Mouse (Mus musculus) gastrocnemius, adult 8-10 months (tissue): ENCODE measurements around the gene Abl1. TPM values are rescaled to one million over a fixed set of nuclear protein-coding genes. Genes with fewer than 3 reads are reported as not detected.

Experiments used
- DNase-seq, 2 experiments: peaks; one replicate each; pipeline ENCODE4 v3.0.0; 2022; ENCODE audit warnings: low spot score in 2 of 2
- total RNA-seq, 4 experiments: library from RNA; stranded (reverse); gene quantifications; 2 replicates each; pipeline ENCODE4 v1.2.4; 2022

Abl1 gene
- total RNA-seq, 4 experiments from 2014 or later: 24.3 to 33.7 (median 26.4) TPM

GRCm38 (mm10) chr2:31822524-31823371 lies 134.6 kb downstream of the Abl1 start:
- DNase-seq: no peak

DNA sequence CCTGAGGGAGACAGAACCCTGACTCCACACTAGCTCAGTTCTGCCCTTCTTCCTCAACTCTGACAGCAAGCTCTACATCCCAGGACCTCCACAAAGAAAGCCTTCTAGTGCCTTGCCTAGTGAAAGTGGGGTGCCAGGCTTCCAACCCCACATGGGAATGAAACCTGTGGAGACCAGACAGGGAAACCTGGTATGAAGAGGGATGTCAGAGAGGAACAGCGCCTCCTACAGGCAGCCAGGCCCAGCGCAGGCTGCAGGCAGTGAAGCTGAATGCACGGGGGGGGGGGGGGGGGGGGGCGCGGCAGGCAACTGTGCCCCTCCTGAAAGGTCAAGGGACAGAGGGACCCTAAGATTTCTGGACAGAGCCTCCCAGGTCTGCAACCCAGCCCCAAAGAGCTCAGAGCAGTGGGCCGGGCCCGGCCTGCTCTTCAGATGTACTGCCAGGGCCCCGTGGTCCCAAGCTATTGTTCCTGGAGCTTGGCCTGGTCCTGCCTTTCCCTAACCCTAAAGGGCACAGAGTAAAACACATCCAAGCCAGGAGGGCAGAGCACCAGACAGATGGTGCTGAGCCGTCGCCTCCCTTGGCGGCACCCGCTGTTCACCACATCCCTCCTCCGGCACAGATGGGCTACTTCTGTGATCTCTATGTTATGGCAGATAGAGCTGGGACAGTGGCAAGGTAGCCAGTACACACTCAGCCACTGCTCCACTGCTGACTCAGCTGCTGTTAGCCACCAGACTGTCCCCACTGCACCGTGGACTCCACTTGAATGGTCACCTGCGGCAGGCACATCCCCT lies 136.0 kb downstream of the Abl1 start:
- DNase-seq: no peak

GRCm38 (mm10) chr2:31825469-31825911 lies 137.3 kb downstream of the Abl1 start:
- DNase-seq: no peak

GRCm38 (mm10) chr2:31826094-31827085 lies 138.2 kb downstream of the Abl1 start:
- no peak for DNase-seq

DNA sequence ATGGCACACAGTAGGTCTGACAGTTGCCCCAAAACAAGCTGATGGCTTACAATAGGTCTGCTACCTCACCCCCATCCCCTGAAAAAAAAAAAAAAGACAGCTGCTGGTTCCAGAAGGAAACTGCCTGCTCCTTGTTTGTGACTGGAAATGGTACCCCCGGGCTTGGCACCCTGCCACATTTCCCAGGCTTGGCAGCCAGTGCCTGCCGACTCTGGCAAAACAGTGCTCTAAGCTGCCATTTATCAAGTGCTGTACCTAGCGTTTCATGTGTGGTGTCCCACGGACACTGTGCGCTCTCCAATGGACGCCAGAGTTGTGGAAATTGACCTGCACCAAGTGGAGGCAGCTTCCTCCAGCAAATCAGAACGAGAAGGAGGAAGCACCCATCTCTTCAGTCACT lies 139.7 kb downstream of the Abl1 start:
- no peak for DNase-seq

DNA sequence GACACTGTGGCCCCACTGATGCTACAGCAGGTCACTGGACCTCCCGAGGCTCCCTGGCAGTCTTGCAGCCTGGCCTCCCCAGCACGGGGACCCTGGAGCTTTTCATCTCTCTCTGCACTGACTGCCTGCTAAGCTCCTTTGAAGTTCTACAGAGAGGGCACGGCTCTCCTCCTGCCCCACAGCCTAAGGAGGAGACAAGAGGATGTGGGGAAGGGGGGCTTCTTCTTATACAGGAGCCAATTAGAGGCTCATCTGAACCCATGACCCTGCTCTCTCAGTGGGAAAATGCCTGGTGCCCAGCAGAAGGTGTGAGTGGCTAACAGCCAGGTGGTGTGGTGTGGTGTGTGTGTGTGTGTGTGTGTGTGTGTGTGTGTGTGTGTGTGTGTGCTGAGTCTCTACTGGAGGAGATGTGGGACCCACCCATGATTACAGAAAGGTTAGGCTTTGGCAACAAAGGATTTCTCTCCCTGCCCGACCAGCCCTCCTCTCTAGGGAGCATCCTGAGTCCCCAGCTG lies 140.2 kb downstream of the Abl1 start:
- no peak for DNase-seq

GRCm38 (mm10) chr2:31836091-31836490 lies 147.9 kb downstream of the Abl1 start:
- DNase-seq: no peak

DNA sequence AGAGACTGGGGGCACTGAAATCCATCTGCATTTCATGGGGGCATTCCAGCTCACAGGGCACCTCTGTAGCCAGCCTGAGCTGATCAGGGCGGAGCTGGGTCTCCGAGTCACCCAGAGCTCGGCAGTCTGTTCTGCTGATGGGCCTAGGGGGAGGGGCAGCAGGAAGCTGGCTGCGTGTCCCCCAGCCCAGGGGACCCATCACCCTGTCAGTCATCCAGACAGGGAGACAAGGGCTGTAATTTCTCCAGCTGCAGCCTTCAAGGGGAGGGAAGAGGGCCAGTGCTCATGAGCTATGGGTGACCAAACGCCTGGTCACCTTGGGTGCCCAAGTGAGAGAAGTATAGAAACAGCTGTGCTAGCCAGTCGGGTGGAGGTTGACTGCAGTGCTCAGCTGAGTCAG lies 148.8 kb downstream of the Abl1 start:
- DNase-seq: no peak

GRCm38 (mm10) chr2:31838868-31839267 lies 150.7 kb downstream of the Abl1 start:
- no peak for DNase-seq

DNA sequence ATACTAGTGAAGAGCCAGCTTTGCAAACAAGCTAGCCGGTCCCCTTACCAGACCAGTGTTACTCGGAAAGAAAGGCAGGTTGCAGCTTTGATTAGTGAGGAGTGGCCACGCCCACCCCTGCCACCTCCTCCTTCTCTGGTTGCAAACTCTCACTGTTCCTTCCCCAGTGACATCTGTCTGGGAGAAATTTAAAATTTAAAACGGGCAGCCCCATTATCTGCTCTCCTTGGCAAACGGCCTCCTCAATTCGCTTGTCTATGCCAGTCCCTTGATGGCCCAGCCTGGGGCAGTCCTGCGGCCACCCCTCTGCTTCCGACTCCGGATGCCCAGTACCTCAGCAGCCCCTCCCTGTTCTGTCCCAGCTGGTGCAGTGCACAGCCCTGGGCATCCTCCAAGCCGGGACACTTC lies 156.6 kb downstream of the Abl1 start:
- no peak for DNase-seq

GRCm38 (mm10) chr2:31845512-31845895 lies 157.3 kb downstream of the Abl1 start:
- DNase-seq: no peak

GRCm38 (mm10) chr2:31845896-31846691 lies 157.9 kb downstream of the Abl1 start, which contains the start of gene Fibcd1:
Gene Fibcd1 (minus strand): TSS chr2:31846005.
- no peak for DNase-seq

DNA sequence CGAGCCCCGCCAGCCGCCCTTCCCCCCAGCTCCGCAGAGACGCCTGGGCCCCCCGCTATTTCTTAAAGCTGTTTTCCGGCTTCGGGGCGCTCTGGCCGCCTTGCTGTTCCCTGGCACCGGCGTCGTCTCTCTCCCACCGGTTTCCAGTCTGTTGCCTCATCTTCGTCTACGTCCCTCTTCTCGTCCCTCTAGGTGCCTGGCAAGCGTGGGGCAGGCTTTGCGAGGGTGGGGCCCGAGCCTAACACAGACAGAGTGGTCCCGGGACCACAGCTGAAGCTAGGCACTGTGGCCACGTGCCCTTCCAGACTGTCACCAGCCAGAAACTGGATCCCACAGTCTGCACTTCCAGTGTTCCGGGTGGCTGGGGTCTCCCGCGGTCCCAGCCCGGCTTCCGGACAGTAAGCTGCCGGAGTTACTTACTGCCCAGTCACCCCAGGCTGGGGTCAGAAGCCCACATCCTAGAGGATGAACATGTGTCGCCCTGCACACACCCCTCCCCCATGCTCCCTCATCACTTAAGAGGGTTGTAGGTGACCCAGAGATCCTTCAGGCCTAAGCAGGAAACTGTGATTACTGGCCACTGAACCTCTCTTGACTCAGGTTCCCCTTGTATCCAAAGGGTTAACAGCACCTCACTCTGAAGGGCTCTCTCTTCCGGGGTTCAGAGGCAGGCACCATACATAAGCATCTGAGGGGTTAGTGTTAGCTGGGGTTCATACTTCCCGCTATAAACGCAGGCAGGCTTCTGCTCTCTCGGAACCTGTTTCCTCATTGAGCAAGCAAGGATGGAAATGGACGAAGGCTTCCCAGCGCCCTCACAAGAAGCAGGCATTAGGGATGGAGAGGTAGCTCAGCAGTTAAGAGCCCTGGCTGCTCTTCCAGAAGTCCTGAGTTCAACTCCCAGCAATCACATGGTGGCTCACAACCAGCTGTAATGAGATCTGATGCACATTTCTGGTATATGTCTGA lies 158.8 kb downstream of the Abl1 start:
- DNase-seq: no peak

- DNase-seq: no peak
These were observed 159.7 kb downstream of the Abl1 start for GRCm38 (mm10) chr2:31847908-31848307.

- no peak for DNase-seq
These were observed 162.0 kb downstream of the Abl1 start for GRCm38 (mm10) chr2:31850141-31850540.
